Mouse (Mus musculus) layer of hippocampus, adult 18-20 months (tissue): ENCODE data around the gene Naxd. TPM values are rescaled to one million over a fixed set of nuclear protein-coding genes. Genes with fewer than 3 reads are reported as not detected.
"Not testable (repeated sequence)": the region's sequence is repeated elsewhere in the genome, so short reads cannot be mapped to it uniquely, and the experiment has no call there.

Source experiments
- DNase-seq, 2 experiments: peaks; one replicate each; pipeline ENCODE4 v3.0.0; 2022; ENCODE audit warnings: low spot score in 2 of 2
- long read RNA-seq: library from polyadenylated mRNA; stranded (forward); transcript quantifications from one replicate; pipeline ENCODE4 v2.0.0, GENCODE M21; 2021
- total RNA-seq, 2 experiments: library from RNA; stranded (reverse); gene quantifications; 2 replicates each; pipeline ENCODE4 v1.2.3; 2021

Naxd gene
- 10 to 100 TPM; 56.0 to 59.7 TPM for total RNA-seq
- long read RNA-seq, transcript Naxd-201 (10 exons, 1,359 nt), result minor isoform, 15 of 53 reads
- long read RNA-seq, transcript Naxd-202 (10 exons, 1,307 nt), result major isoform, 24 of 53 reads
- long read RNA-seq, partial matches to known transcripts, result 3 of 53 reads
- long read RNA-seq, other reads (novel, unspliced or antisense), result 7 of 53 reads

DNA sequence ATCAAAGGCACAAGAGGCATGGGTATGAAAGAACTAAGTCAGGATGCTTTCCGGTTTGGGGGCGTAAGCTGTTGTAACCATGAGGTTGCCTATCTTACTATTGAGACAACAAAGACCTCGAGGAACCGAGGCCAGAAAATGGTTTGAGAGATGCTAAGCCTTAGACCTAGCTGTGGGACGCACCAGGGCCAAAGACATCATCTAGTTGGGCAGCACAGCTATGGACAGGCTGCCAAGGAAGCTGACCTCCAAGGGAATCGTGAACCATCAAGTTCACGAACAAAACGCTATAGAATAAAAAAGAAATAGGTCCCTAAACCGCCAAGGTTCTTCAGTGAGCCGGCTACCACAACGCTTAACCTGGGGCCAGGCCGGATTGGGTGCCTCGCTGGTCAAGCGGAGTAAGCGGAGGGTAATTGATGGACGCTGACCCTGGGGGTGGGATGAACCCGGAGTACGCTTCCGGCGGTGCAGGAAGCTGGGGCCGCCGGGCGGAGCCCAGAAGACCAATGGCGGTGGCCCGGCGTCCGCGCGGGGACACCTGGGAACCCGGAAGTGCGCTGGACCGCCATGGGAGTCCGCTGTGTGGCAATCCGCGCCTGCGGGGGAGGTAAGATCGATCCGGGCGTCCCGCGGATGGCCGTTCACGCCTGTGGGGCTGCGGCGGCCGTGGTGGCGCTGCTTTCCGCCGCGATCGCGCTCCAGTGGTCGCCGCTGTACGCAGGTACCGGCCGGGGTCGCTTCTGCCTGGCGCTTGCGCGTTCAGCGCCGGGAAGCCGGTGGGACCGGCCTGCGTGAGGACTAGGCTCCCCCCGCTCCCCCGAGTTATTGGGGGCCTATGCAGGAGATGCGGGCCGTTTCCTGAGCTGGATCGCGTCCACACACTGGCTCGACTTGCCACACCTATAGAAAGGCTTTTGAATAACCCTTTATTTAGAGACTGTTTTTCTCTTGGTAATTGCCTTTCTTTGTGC, at the start of gene Naxd:
Gene Naxd (plus strand): TSS at position 490 of the 974 bp plus-strand sequence.
- DNase-seq, result peak; percentile 85 to 93

DNA sequence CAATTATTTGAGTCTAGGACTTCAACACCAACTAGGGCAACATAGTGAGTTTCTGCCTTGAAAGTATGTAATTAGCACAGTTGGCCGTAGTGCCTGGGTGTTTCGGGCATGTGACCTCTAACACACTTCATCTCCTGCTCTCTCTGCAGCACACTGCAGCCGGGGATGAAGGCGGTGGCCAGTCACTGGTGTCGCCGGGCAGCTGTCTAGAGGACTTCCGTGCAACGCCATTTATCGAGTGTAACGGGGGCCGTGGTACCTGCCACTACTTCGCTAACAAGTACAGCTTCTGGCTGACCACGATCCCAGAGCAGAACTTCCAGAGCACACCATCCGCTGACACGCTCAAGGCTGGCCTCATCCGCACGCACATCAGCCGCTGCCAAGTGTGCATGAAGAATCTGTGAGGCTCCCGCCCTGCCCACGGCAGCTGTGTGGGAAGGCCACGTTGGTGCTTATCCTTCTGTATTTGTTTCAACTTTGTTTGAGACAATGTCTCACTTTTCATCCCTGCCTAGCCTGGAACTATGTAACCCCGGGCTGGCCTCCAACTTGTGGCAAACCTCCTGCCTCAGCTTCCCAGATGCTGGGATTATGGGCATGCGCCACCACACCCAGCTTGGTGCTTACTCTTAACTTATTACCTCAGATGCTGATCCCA, 49.3 kb upstream of the Naxd start:
- no peak for DNase-seq

DNA sequence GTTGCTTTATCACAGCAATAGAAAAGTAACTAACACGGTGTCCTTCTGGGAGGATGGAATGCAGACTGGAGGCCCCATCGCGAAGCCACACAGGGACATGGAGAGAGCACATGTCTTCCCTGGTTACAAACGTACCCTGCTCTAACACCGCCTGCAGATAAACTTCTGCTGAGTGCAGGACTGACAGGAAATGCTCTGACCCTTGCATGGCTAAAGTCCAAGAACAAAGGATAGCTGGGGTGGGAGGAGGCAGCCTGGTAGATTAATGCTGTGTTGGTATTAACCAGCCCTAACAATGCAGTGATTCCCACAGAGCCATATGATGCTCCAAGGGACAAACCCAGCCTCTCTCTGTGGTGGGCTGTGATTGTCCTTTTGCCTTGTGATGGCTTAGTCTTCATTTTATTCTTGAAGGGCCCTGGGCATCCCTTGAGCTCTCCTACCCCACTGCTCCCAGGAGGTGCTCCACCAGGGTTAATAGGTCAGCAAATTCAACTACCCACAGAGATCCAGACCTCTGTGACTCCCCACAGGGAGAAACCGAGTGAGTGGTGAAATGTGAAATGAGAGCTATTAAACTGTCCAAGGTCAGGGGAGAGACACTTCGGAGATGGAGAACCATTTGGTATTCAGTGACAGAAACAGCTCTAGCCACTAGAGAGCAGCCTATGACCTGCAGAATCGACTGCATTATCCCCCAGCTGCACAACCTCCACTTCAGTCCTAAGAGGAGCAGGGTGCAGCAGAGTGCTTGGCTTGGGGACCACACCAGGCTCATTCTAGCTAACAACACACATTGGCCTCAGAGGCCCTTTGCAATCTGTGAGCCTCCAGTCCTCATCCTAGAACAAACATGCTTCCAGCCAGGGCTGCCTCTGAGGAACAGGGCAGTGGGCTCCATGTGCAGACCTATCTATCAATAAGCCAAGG, 46.9 kb upstream of the Naxd start:
- peak in 1 of 2 experiments; percentile 41 for DNase-seq

DNA sequence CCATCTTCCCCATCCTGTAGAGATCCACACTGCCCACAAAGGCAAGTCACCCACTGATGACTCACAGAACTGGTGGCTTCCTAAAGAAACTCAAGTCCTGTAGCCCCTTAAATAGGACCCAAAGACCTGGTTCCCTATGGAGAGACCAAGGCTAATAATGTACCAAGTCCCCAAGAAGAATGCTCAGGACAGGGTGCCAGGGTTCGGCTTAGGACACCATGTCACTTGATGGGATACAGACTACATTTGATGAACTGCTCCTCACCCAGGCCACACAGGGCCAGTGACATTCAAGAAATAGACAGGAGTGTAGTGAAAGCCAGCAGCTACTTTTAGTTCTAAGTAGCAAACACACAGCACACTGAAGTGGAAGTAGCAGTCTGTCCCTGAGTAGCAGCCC, 45.2 kb upstream of the Naxd start:
- no peak for DNase-seq

DNA sequence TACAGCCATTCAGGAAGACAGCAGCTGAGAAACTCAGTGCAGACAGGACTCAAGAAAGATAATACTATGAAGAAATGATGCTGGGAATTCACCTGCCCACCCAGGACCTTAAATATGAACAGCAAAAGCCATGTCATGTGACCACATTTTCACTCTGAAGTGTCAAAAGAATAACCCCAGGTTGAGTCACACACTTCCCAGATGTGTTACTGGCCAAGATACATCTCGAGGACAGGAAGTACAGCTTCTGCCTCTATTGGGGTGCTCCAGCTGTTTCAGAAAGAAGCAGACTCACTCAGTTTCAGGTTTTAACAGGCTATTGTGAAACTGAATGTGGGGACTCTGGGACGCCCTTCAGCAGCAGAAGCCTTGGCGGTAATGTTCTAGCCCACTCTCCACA, 44.7 kb upstream of the Naxd start:
- DNase-seq, result no peak

DNA sequence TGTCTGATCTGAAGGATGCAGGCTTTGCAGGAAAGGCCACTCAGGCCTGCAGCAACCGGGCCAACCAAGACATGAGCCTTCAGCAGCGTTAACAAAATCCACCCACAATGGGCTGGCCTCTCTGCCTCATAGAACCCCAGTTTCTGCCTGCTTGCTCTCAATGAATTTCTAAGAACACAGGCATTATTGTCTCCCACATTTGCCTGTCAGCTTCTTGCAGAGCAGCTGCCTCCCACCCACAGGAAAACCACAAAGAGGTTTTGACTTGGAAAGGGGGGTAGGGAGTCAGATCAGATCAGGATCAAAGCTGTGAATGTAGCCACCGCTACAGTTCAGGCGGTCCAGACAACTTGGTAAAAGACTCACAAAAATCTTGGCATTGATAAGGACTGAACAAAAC, 44.3 kb upstream of the Naxd start:
- peak in 1 of 2 experiments; percentile 18 for DNase-seq

DNA sequence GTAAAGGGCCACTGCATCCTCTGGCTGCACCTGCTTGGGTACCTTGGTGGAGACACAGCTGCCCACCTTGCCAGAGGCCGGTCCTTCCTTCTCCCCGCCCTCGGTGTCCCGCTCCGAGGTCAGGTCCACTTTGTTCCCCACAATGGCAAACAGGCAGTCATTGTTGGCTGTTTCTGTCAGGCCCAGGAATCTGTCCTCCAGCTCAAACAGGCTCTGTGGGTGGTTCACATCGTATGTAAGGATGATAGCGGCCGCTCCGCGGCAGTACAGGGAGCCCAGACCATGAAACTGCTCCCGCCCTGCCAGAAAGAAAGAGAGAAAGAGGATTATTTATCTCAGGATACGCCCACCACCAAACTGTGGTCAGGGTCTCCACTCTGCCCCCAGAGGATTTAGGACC, 43.1 kb upstream of the Naxd start:
- DNase-seq, result no peak

DNA sequence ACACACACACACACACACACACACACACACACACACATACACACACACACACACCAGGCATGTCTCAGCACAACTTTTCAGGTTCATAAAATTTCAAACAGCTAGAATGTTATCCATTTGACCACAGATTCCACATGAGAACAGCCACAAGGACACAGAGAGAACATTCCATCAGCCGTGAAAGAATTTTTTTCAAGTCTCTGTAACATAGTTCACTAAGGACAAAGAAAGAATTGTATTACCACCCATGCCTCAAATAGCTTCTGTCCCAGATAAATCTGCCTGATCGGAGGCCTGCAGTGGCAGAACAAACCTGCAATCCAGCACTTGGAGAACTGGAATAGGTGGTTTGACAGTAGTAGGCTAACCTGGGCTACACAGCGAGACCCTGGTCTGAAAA, 40.0 kb upstream of the Naxd start:
- no peak for DNase-seq

DNA sequence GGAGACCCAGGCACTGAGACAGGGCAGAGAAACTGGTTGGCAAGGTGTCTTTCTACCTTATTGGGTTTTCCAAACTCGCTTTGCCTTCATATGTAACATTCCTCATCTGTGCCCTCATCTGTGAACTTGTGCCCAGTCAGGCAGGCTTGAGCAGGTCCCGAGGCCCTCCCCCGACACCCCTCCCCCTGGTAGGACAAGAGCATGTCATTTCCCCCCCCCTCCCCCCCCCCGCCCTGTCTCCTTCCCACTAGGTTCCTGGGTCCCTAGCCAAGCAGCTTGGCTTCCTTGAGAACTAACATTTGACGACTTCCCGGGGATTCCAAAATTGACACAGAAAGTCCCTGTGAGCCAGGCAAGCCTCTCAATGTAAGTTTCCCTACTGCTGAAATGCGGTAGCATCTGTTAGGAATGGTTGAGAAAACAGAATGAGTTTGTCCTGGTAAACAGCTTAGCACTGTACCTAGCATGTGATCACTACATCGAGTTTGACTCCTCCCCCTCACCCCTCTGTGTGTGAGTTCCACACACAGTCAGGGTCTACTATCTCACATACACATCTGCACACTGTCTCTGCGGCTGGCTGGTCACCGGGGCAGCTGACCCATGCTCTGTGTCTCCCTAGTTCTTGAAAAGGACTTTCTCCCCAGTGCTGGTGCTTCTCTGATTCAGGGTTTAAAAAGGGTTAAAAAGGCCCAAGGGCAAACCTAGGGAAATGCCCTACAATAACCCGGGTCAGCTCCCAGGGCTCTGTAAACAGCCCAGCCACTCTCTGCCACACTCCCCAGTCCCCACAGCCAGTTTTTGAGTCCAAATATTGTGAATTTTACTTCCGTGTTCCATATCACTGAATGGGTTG, 39.1 kb upstream of the Naxd start:
- no peak for DNase-seq

DNA sequence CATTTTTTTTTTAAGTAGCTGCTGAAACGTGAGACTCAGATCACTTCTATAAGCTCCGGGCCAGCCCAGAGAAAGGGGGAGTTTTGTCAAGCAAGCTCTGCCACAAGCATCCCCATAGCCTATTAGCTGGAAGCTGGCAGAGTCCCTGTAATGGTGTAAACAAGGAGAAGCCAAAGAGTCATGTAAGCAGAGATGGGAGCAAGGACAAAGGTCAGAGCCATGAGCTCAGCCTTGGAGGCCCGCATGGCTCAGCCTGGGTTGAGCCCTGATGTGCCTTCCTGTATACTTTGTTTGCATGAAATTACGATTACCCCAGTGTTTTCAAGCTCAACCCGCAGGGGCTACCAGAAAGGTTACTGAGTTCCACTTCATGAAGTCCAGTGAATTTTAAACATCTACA, 38.3 kb upstream of the Naxd start:
- DNase-seq, result no peak

DNA sequence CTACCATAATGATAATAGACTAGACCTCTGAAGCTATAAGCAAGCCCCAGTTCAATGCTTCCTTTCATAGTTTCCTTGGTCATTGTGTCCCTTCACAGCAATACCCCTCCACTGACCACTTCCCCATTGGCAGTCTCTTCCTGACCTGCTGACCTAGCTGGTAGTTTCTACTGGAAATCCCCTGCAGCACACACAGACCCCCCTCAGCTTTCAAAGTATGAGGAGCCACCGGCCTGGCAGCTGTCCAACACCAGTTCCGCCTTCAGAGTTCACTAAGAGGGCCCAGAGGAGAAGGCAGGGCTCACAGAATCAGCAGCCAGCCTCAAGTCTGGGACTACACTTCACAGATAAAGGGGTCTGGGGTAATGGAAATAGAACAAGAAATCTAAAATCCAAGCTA, 36.4 kb upstream of the Naxd start:
- no peak for DNase-seq

DNA sequence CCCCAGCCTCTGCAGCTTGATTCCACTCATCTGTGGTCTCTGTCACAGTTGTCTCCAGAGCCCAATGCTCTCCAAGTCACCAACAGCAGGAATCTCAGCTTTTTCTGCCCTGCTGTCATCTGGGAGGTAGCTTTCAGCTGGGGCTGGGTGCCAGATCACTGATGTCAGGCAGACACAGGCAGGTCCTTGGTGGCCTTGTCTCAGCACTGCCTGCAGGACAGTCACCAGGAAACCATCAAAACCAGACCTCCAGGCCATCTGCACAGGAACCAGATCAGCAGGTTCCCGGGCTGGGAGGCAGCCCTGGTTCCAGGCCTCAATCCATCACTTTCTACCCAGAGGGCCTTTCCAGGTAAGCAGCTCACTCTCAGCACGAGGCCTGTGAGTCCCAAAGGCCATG, 35.5 kb upstream of the Naxd start:
- no peak for DNase-seq

DNA sequence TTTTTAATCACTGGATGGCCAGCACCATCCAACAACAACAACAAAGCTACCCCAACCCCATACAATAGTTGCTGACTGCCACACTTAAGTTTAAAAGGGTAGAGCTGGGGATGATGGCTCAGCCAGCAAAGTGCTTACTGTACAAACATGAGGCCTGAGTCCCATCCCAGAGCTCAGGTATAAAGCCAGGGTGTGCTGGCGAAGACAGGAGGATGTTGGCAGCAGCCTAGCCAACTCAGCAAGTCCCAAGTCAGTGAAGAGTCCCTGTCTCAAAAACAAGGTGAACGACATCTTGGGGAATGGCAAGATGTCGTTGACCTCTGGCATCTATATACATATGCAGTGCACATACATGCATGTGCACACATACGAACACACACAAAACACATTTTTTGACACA, 34.7 kb upstream of the Naxd start:
- DNase-seq, result no peak

DNA sequence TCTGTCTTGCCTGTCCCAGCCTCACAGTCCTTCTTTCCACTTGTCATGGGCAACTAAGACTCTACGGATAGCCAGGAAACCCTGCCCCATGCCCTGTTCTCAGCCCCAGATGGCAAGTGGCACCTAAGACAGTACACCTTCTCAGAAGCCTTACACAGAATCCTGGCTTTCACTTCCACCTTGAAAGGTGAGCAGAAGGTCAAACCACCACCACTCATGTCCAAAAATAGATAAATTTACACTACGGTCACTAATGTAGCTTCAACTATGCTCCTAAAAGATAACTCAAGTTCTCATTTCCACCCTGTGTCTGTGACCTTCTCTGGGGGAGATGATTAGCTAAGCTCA, 33.8 kb upstream of the Naxd start:
- no peak for DNase-seq

DNA sequence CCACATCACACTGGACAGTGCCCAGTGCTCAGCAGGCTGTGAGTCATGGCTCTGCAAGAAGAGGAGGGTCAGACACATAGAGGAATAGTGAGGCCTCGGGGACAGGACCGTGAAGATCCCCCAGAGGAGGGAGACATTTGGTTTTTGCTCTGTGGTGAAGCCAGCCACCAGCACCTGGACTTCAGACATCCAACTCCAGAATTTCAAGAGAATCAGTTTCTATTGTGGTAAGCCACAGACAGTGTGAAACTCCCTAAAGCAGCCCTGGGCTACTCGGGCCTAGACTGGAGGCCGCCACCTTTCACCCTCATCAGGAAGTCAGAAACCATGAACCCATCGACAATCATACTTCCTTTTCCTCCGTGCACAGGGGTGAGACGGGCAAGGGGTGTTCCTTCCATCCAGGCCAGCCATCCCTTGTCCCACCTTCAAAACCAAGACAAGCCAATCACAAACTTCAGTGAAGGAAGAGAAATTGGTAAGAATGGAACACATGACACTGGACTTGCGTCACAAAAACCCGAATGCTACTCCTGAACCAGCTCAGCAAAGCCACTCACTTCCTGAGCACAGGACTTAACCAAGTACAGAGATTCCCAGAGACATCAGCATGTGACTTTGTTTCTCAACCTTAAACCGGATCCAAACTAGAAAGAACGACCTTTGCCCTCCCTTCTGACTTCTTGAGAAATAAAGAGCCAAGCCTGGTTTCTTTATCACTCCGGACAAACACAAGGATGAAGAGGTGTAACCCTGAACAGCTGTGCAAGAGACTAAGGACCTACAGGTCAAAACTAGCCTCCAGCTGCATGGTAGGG, 33.2 kb upstream of the Naxd start:
- no peak for DNase-seq

DNA sequence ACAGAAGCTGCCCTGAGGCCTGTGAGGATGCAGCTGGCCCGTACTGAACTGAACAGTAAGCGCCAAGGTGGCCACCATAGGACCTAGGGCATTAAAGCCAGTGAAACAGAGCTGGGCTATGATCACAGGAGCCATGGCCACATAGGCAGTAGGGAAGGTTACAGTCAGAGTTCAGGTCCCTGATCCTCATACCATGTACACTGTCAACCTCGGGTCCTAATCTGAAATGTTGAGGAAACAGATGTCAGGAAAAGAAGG, 32.7 kb upstream of the Naxd start:
- DNase-seq, result no peak

DNA sequence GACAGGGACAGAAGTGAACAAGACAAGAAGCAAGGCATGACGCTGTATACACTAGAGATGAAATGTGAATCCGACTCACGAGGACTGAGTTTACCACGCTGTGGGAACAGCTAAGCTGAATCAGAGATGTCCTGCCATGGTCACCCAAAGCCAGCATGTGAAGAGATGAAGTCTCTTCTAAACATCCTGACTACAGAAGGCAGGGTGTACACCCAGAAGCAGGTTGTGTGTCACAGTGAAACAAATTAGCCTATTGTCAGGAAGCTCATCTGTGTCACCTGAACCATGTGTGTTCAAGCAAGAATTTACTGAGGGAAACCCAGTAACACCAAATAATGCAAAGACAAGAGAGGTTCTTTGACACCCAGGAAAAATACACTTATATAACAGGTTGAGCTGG, 31.7 kb upstream of the Naxd start:
- DNase-seq, result no peak

DNA sequence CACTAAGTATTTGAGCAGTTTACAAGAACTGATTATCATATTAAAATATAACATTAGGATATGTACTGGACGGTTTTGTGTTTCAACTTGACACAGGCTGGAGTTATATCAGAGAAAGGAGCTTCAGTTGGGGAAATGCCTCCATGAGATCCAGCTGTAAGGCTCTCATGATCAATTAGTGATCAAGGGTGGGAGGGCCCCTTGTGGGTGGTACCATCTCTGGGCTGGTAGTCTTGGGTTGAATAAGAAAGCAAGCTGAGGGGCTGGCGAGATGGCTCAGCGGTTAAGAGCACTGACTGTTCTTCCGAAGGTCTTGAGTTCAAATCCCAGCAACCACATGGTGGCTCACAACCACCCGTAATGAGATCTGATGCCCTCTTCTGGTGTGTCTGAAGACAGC, 30.8 kb upstream of the Naxd start:
- not testable (repeated sequence) for DNase-seq

DNA sequence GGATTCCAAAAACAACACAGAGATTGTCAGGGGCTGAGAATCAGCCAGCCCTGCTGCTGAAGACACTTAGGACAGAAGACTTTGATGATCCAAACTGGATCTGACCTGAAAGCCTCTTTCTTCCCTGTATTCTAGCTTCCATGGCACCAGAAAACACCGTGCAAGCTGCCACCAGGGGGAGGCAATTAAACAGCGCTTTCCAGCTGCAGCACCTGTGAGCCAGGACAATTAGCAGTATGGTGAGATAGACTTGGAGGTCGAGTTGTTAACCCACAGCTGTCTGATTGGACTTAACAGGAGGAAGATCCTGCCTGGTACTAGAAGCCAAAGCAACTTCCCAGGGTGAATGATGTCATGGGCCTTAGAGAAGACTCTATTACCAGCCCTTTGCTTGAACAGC, 28.2 kb upstream of the Naxd start:
- DNase-seq, result no peak

DNA sequence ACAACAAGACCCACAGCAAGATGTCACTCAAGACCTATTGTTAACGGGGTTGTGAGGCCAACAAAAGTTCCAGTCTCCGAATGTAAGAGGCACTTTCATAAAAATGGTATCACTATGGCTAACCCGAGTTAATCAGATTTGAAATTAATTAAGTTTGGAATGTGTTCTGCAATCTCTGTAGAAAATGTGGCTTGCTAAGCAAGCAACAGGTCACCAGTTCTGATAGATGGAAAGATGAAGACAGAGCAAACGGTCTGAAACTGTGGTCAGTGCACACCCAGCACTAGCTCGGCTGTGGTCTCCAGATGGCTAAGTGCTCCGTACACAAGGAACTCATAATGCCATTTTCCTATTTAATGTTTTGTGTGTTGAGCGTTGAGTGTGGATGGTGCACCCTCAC, 26.6 kb upstream of the Naxd start:
- no peak for DNase-seq
